Mouse (Mus musculus) lung, embryonic 14.5 days (tissue): ENCODE results near the gene Rex1bd. TPM values are rescaled to one million over a fixed set of nuclear protein-coding genes. Genes with fewer than 3 reads are reported as not detected.
A peak's percentile ranks its signal among the peaks of the same experiment; 100 is the strongest.

ENCODE experiments used
- ATAC-seq: fragments of 200-750 bp; cut with Nextera tagmentation; 2 replicates; pipeline ENCODE4 v1.8.0; 2017; ENCODE audit warnings: mild to moderate bottlenecking, moderate TSS enrichment, moderate library complexity; ENCODE audit not compliant: insufficient read depth
- DNase-seq: peaks from one replicate; pipeline ENCODE4 v3.0.0-alpha.2; 2015
- H3K27ac ChIP-seq: fragments of 300-500 bp; sonication (generic); 2 replicates; pipeline ENCODE4 v1.5.1; 2014; ENCODE audit warnings: low read depth, mild to moderate bottlenecking, moderate library complexity
- H3K27me3 ChIP-seq: fragments of 300-500 bp; sonication (generic); 2 replicates; pipeline ENCODE4 v1.6.1; 2014; ENCODE audit warnings: low read length, control low read depth; ENCODE audit not compliant: insufficient read depth
- H3K36me3 ChIP-seq: fragments of 300-500 bp; sonication (generic); 2 replicates; pipeline ENCODE4 v1.6.1; 2014; ENCODE audit warnings: control low read depth; ENCODE audit not compliant: insufficient read depth
- H3K4me1 ChIP-seq: fragments of 300-500 bp; sonication (generic); 2 replicates; pipeline ENCODE4 v1.6.1; 2014; ENCODE audit warnings: antibody characterized with exemption, control low read depth; ENCODE audit not compliant: insufficient read depth
- H3K4me2 ChIP-seq: fragments of 300-500 bp; sonication (generic); 2 replicates; pipeline ENCODE4 v1.6.1; 2014; ENCODE audit warnings: mild to moderate bottlenecking
- H3K4me3 ChIP-seq: fragments of 300-500 bp; sonication (generic); 2 replicates; pipeline ENCODE4 v1.5.1; 2014; ENCODE audit warnings: low read depth, low read length
- H3K9ac ChIP-seq: fragments of 300-500 bp; sonication (generic); 2 replicates; pipeline ENCODE4 v1.6.1; 2014
- H3K9me3 ChIP-seq: fragments of 300-500 bp; sonication (generic); 2 replicates; pipeline ENCODE4 v1.6.1; 2016; ENCODE audit warnings: low read depth, low read length, control low read depth
- CTCF ChIP-seq: IDR thresholded peaks from 2 replicates; pipeline ENCODE4 v1.5.1; 2016; ENCODE audit warnings: antibody characterized with exemption, low read depth
- WGBS: fragments of 180-500 bp; shearing (Covaris S2); extraction: QIAGEN DNeasy Blood & Tissue Kit; methylation state at CpG from one replicate; pipeline ENCODE4 v1.1.7; 2014; 5-methylcytosine and 5-hydroxymethylcytosine counted together
- polyA plus RNA-seq: library from polyadenylated mRNA; unstranded; fragments of >200 nt; fragmentation: Nextera tagmentation; extraction: Ambion mirVana; gene quantifications from 2 replicates; pipeline ENCODE4 v1.2.1, GENCODE M21; 2014

The Rex1bd gene
- polyA plus RNA-seq, 1 experiment from 2014 or later = 126 TPM

DNA sequence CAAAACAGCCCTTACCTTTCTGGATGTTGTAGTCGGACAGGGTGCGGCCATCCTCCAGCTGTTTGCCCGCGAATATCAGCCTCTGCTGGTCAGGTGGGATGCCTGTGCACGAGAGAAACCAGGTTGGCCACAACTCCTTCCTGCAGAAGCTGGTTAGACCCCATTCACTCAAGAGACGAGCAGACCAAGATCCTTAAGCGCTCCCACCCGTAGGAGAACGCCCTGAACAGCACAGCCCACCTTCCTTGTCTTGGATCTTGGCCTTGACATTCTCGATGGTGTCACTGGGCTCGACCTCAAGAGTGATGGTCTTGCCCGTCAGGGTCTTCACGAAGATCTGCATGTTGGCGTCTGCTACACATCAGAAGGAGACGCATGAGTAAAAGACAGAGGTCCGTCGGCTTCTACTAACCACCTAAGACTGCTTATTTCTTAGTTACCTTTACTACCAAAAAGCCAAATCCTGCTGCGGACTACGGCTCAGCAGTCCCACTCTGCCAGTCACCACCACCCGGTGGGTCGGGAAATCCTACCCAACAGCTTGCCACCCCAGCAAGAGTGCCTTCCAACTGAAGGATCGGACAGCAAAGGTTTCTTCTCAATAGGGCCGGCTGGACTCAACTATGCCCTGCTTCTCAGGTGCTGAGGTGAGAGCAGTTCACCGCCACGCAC, 2.9 kb upstream of the Rex1bd start:
- Histone ChIP-seq H3K27me3 (no peaks in the 10 kb centered on the region), H3K4me1 (peaks cover 19% of the 10 kb centered on the region), H3K9me3 (no peaks in the 10 kb centered on the region), H3K27ac (peak overlapping the region; percentile 97), H3K4me2 (peak overlapping the region; percentile 97), H3K9ac (peak overlapping the region; percentile 96), H3K36me3 (peaks cover 50% of the 10 kb centered on the region), H3K4me3 (peak overlapping the region; percentile 99)
- no peak for TF ChIP-seq CTCF
- no peak for DNase-seq
- ATAC-seq = no peak
- WGBS = 8% methylated on average over 25 of the region's 25 CpGs

- Histone ChIP-seq H3K36me3 (peaks cover 39% of the 10 kb centered on the region), H3K9ac (no peak overlapping the region), H3K27ac (0 out of 2 replicates have a peak overlapping the region, but pooled peaks have one; percentile 20), H3K4me2 (peak overlapping the region; percentile 83), H3K27me3 (peaks cover 10% of the 10 kb centered on the region; the same call in 1 of the 2 replicates), H3K4me1 (peaks cover 21% of the 10 kb centered on the region), H3K4me3 (no peak overlapping the region), H3K9me3 (no peaks in the 10 kb centered on the region)
- no peak for DNase-seq
- WGBS = 52% methylated on average over 5 of the region's 5 CpGs
- no peak for ATAC-seq
- TF ChIP-seq CTCF = no peak
These were observed 458 bp upstream of the Rex1bd start for GRCm38 (mm10) chr8:70507027-70507393.

DNA sequence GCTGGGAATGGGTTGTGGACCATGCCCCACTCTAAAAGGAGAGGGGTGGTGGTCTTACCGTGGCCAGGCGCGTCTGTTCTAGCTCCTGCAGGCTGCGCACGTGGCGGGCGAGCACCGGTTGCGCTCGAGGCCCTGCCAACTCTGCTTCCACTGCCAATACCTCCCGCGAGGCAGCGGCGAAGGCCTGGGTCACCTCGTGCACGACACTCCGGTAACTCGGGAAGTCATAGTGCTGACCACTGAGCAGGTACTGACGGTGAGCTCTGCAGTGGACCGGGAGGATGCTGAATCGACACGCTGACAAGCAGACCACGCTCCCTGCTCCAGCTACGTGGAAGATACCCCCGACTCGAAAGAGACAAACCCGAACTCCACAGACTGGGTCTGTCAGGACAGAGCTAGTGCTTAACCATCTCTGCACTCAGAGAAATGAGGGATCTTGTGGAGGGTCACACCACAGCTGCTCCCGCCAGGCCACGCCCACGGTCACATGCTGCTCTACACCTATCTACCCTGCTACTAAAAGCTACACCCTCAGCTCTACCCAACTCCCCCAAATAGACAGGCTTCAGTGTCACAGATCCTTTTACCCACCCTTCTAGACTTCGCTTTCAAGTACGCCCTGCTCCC, 739 bp downstream of the Rex1bd start:
- peaks cover 22% of the 10 kb centered on the region for H3K27me3 ChIP-seq
- H3K4me3 ChIP-seq = peak overlapping the region; percentile 67
- peak overlapping the region; percentile 83 for H3K4me2 ChIP-seq
- ATAC-seq = peak; percentile 29; the same call in 1 of the 2 replicates
- TF ChIP-seq CTCF = no peak
- H3K4me1 ChIP-seq = peaks cover 18% of the 10 kb centered on the region
- no peaks in the 10 kb centered on the region for H3K9me3 ChIP-seq
- peak overlapping the region; percentile 92 for H3K27ac ChIP-seq
- WGBS = 31% methylated on average over 32 of the region's 32 CpGs
- peaks cover 35% of the 10 kb centered on the region for H3K36me3 ChIP-seq
- DNase-seq = no peak
- peak overlapping the region; percentile 82 for H3K9ac ChIP-seq

- H3K27ac ChIP-seq = no peak overlapping the region
- no peak overlapping the region; the same call in 1 of the 2 replicates for H3K4me2 ChIP-seq
- TF ChIP-seq CTCF = peak; percentile 90
- peaks cover 18% of the 10 kb centered on the region for H3K4me1 ChIP-seq
- no peak overlapping the region for H3K4me3 ChIP-seq
- peaks cover 32% of the 10 kb centered on the region for H3K27me3 ChIP-seq
- no peaks in the 10 kb centered on the region for H3K9me3 ChIP-seq
- peak; percentile 86 for DNase-seq
- no peak for ATAC-seq
- H3K36me3 ChIP-seq = peaks cover 35% of the 10 kb centered on the region
- H3K9ac ChIP-seq = no peak overlapping the region
- 77% methylated on average over 3 of the region's 3 CpGs for WGBS
These were observed 1.7 kb downstream of the Rex1bd start for GRCm38 (mm10) chr8:70504851-70505250.

DNA sequence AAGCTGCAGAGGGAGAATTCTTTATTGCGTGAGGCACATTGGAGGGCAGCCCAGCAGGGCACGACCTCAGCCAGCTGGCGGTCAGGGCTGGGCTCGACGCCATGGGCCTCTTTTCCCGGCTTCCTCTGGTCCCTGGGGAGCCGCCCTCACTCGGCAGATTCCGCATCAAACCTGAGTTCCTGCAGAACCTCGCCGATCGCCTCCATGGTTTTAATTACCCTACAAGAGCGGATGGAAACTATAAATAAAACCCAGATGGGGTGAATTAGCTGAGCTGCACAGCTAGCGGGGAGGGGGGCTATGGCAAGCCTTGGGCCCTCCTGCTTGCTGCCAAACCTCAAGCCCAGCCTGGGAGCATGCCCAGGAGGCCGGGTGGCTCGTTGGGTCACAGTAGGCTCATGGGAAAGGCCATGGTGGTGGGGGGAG, 2.2 kb downstream of the Rex1bd start:
- H3K27me3 ChIP-seq = peaks cover 33% of the 10 kb centered on the region
- TF ChIP-seq CTCF = no peak
- ATAC-seq (no peak), DNase-seq (peak; percentile 77)
- peak overlapping the region; percentile 15; the same call in 1 of the 2 replicates for H3K9ac ChIP-seq
- 49% methylated on average over 16 of the region's 16 CpGs for WGBS
- peaks cover 18% of the 10 kb centered on the region for H3K4me1 ChIP-seq
- H3K9me3 ChIP-seq = no peaks in the 10 kb centered on the region
- H3K36me3 ChIP-seq = peaks cover 35% of the 10 kb centered on the region
- no peak overlapping the region for H3K4me3 ChIP-seq
- H3K27ac ChIP-seq = no peak overlapping the region
- peak overlapping the region; percentile 1; the same call in 1 of the 2 replicates for H3K4me2 ChIP-seq

DNA sequence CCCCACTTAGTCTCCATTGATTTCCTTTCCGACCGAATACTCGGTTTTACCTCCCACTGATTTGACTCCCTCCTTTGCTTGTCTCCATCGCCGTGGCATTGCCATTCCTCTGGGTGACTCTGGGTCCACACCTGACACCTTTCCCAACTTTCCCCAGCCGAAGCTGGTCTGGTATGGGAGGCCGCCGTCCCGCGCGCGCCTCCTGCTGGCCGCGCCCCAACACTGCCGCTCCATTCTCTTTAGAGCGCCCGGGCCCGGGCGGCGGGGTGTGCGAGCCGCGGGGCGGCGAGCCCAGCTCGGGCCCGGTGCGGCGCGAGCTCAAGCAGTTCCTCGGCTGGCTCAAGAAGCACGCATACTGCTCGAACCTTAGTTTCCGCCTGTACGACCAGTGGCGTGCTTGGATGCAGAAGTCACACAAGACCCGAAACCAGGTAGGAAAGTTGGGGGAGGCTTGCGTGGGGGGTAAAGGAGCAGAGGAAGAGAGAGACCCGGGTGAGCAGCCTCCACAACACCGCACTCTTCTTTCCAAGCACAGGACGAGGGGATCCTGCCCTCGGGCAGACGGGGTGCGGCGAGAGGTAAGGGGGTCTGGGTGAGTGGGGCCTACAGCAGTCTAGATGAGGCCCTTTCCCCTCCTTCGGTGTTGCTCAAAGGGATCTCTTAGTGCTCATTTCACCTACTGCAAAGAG, 3.3 kb downstream of the Rex1bd start:
- H3K27ac ChIP-seq = no peak overlapping the region
- no peak overlapping the region for H3K9ac ChIP-seq
- peak; percentile 82 for TF ChIP-seq CTCF
- WGBS = 15% methylated on average over 46 of the region's 46 CpGs
- peaks cover 43% of the 10 kb centered on the region for H3K27me3 ChIP-seq
- DNase-seq (peak; percentile 88), ATAC-seq (no peak)
- H3K9me3 ChIP-seq = no peaks in the 10 kb centered on the region
- H3K4me1 ChIP-seq = peaks cover 12% of the 10 kb centered on the region
- peaks cover 24% of the 10 kb centered on the region for H3K36me3 ChIP-seq
- peak overlapping the region; percentile 12; the same call in 1 of the 2 replicates for H3K4me2 ChIP-seq
- H3K4me3 ChIP-seq = no peak overlapping the region

GRCm38 (mm10) chr8:70502540-70502939, 4.0 kb downstream of the Rex1bd start:
- 42% methylated on average over 12 of the region's 12 CpGs for WGBS
- Histone ChIP-seq H3K9ac (no peak overlapping the region), H3K27me3 (peaks cover 48% of the 10 kb centered on the region), H3K36me3 (peaks cover 18% of the 10 kb centered on the region), H3K4me3 (no peak overlapping the region), H3K9me3 (no peaks in the 10 kb centered on the region), H3K27ac (no peak overlapping the region), H3K4me2 (peak overlapping the region; percentile 13; the same call in 1 of the 2 replicates), H3K4me1 (peaks cover 12% of the 10 kb centered on the region)
- ATAC-seq (no peak), DNase-seq (no peak)
- no peak for TF ChIP-seq CTCF
